Mouse (Mus musculus) Patski (cell line): ENCODE results near the gene Gpr137. TPM values are rescaled to one million over a fixed set of nuclear protein-coding genes. Genes with fewer than 3 reads are reported as not detected.
A peak's percentile ranks its signal among the peaks of the same experiment; 100 is the strongest.

Experiments used
- ATAC-seq: fragments of 100-300 bp; one replicate; pipeline ENCODE4 v1.8.0; 2021
- CTCF ChIA-PET: fragments of 350-600 bp; sonication (Branson Sonifier 250); formaldehyde crosslinking; loops from one replicate; lab custom pipeline; 2022; ENCODE audit warnings: inconsistent platforms; lab: Charles Lee
- POLR2A ChIA-PET: fragments of 350-600 bp; sonication (Branson Sonifier 250); formaldehyde crosslinking; loops from one replicate; lab custom pipeline; 2022; ENCODE audit warnings: antibody characterized with exemption, inconsistent platforms; lab: Charles Lee
- DNase-seq: peaks from one replicate; pipeline ENCODE4 v3.0.0-alpha.2; 2011; ENCODE audit warnings: low read depth, low spot score
- H3K27me3 ChIP-seq: fragments of 371-371 bp; one replicate; pipeline ENCODE4 v1.5.1; 2021
- CTCF ChIP-seq: fragments of 100-300 bp; IDR thresholded peaks from one replicate; pipeline ENCODE4 v1.5.1; 2021
- in situ Hi-C: fragments of 300-500 bp; cut with MboI; formaldehyde crosslinking; loops from 3 replicates; pipeline ENCODE4 v1.11.1; 2018; ENCODE audit warnings: low pct_unique_long_range_greater_than_20kb, mixed read lengths
- polyA plus RNA-seq: library from polyadenylated mRNA; unstranded; gene quantifications from one replicate; pipeline ENCODE4 v1.2.3, GENCODE M21; 2021

Gene Gpr137
- polyA plus RNA-seq, 1 experiment from 2014 or later: 73.0 TPM

GRCm38 (mm10) chr19:6968491-6969271 is 26.4 kb upstream of the Gpr137 start:
- no peaks in the 10 kb centered on the region for H3K27me3 ChIP-seq
- ChIA-PET POLR2A (interaction anchor here (0.9 to 3.7 kb wide), 5 partner anchors 12 to 26 kb away, joined by 3 to 20 read pairs (median 6); partner anchors contain the start of genes Bad and Gpr137), CTCF (interaction anchor here (0.9 to 3.6 kb wide), 3 partner anchors 11 to 17 kb away, joined by 3 to 21 read pairs (median 10); no protein-coding TSS in a partner anchor)
- DNase-seq (no peak), ATAC-seq (no peak)
- TF ChIP-seq CTCF: no peak
- in situ Hi-C loops: no loop called here

DNA sequence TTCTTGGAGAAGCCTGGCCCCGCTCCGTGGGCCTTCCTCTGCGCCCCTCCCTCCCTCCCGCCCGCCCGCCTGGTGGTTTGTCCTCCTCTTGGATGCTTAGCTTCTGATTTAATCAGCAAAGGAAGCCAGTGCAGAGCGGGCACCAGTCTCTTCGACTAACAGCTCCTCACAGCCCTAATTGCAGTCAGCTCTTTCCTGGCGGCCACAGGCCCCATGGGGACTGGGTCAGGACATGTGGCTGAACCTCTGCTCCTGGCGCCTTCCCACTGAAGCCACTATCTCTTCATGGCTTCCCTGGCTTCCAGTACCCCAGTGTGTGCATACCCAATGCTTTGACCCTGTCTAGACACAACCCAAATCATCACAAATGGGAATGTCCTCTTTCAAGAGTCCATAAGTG is 14.2 kb upstream of the Gpr137 start:
- H3K27me3 ChIP-seq: no peaks in the 10 kb centered on the region
- ChIA-PET POLR2A (interaction anchor here (1.2 to 1.3 kb wide), 2 partner anchors 14 to 15 kb away, joined by 3 to 4 read pairs; partner anchors contain the start of genes Bad and Gpr137), CTCF (no interaction called here)
- TF ChIP-seq CTCF: no peak
- in situ Hi-C loops: no loop called here
- ATAC-seq (no peak), DNase-seq (no peak)

DNA sequence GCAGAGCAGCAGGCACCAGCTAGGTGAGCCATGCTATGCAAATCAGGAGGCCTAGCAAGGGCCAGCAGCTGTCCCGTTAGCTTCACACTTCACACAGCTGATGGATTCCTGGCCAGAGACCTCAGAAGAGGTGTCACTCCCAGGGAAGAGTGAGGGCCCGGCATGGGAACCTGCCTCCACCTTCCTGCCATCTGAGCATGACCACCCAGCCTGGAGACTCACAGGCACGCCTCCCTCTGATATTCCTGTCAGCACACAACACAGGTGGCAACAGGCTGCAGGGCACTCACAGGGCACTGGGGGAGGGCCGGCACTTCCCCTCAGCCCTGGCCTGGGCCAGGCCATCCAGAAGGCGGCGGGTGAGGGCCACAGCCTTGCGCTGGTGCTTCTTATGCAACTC is 13.1 kb upstream of the Gpr137 start:
- POLR2A ChIA-PET: interaction anchor here (1.3 kb wide), 2 partner anchors 14 to 20 kb away, joined by 3 to 4 read pairs; partner anchors contain the start of genes Bad and Gpr137
- CTCF ChIA-PET: interaction anchor here (1.4 to 2.0 kb wide), 4 partner anchors 12 to 24 kb away, joined by 4 to 5 read pairs (median 5); partner anchors contain the start of genes Bad, Gpr137, Plcb3 and Ppp1r14b
- no peaks in the 10 kb centered on the region for H3K27me3 ChIP-seq
- in situ Hi-C loops: no loop called here
- ATAC-seq: no peak
- no peak for DNase-seq
- no peak for TF ChIP-seq CTCF

DNA sequence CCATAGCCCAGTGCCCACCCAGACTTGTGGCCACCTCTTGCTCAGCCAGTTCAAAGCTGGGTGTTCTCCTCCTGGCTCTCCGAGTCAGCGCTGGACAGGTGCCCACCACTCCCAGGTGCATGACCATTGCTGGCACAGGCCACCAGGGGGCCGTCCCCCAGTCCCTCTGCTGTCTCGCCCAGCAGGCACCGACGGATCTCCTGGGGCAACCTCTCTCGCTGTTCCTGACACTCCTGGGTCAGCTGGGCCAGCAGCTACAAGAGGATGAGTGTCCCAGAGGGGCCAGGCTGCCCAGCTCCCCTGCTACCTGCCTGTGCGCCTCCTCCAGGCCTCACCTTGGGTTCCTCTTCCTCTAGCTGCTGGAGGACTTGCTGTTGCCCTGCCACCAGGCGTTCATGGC is 11.8 kb upstream of the Gpr137 start:
- DNase-seq: no peak
- in situ Hi-C loops: no loop called here
- no peak for ATAC-seq
- ChIA-PET POLR2A (interaction anchor here (2.6 to 5.0 kb wide), 3 partner anchors 9 to 22 kb away, joined by 12 to 75 read pairs (median 44); partner anchors contain the start of genes Bad, Gpr137, Plcb3 and Ppp1r14b), CTCF (interaction anchor here (1.2 to 2.0 kb wide), 4 partner anchors 13 to 26 kb away, joined by 4 to 10 read pairs (median 5); partner anchors contain the start of genes Bad and Gpr137)
- no peak for TF ChIP-seq CTCF
- no peaks in the 10 kb centered on the region for H3K27me3 ChIP-seq

GRCm38 (mm10) chr19:6952712-6953037 is 10.4 kb upstream of the Gpr137 start:
- TF ChIP-seq CTCF: no peak
- CTCF ChIA-PET: interaction anchor here (0.9 to 3.5 kb wide), 8 partner anchors 10 to 27 kb away, joined by 3 to 21 read pairs (median 8); partner anchors contain the start of genes Bad, Gpr137 and Plcb3
- DNase-seq (no peak), ATAC-seq (no peak)
- in situ Hi-C loops: no loop called here
- H3K27me3 ChIP-seq: no peaks in the 10 kb centered on the region
- POLR2A ChIA-PET: interaction anchor here (1.0 to 5.0 kb wide), 8 partner anchors 10 to 39 kb away, joined by 4 to 75 read pairs (median 9); partner anchors contain the start of genes Bad, Dnajc4, Esrra and Gpr137

DNA sequence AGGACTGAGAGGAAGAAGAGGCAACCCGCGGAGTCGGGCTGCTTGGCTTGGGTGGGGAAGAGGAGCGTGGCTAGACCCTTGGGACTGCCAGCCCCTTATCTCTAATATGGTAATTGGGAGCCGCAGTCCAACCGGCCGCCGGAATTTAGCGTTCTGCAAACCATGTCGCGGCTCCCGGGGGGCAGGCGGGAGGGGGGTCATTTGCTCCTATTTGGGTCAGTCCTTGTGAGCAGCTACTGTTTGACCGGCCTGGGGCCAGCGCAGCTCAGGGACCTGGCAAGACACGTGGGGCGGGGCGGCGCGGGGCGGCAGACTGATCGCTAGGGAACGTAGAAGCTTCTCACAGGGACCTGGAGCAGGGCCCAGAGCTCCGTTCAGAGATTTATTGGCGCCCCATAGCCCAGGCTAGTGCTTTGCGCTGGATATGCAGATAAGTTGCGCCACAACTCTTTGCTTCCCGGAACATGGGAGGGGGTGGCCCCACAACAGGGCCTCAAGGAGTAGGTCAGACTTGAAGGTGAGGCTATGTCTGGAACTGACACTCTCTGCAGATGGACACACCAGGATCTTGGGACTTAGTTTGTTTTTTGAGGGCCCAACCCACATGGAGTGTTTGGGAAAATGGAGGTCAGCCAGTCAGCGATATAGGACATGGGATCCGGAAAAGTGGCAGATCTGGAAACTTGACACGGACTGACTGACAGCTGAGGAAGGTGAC is 9.9 kb upstream of the Gpr137 start:
- no peak for TF ChIP-seq CTCF
- no peaks in the 10 kb centered on the region for H3K27me3 ChIP-seq
- DNase-seq (no peak), ATAC-seq (peak; percentile 23)
- in situ Hi-C loops: no loop called here
- POLR2A ChIA-PET: interaction anchor here (1.0 to 5.0 kb wide), 10 partner anchors 7 to 40 kb away, joined by 4 to 75 read pairs (median 6); partner anchors contain the start of genes Bad, Dnajc4, Esrra and Gpr137
- CTCF ChIA-PET: interaction anchor here (0.9 to 3.5 kb wide), 8 partner anchors 10 to 33 kb away, joined by 3 to 21 read pairs (median 8); partner anchors contain the start of genes Bad, Gpr137 and Plcb3

- no peaks in the 10 kb centered on the region for H3K27me3 ChIP-seq
- ChIA-PET CTCF (interaction anchor here (0.9 to 3.5 kb wide), 9 partner anchors 10 to 33 kb away, joined by 3 to 21 read pairs (median 7); partner anchors contain the start of genes Bad, Gpr137 and Plcb3), POLR2A (interaction anchor here (1.0 to 5.0 kb wide), 13 partner anchors 8 to 43 kb away, joined by 3 to 75 read pairs (median 6); partner anchors contain the start of genes Bad, Catsperz, Dnajc4 and Esrra)
- TF ChIP-seq CTCF: no peak
- DNase-seq (no peak), ATAC-seq (peak; percentile 55)
- in situ Hi-C loops: no loop called here
Measured at GRCm38 (mm10) chr19:6951381-6951968, 9.2 kb upstream of the Gpr137 start.

GRCm38 (mm10) chr19:6950613-6951153 is 8.4 kb upstream of the Gpr137 start:
- no peaks in the 10 kb centered on the region for H3K27me3 ChIP-seq
- in situ Hi-C loops: no loop called here
- ChIA-PET POLR2A (interaction anchor here (0.7 to 5.0 kb wide), 11 partner anchors 9 to 43 kb away, joined by 3 to 75 read pairs (median 6); partner anchors contain the start of genes Bad, Catsperz, Gpr137 and Plcb3), CTCF (interaction anchor here (0.9 to 3.5 kb wide), 8 partner anchors 9 to 32 kb away, joined by 3 to 21 read pairs (median 4); partner anchors contain the start of genes Bad and Gpr137)
- TF ChIP-seq CTCF: no peak
- DNase-seq (no peak), ATAC-seq (peak; percentile 22)

DNA sequence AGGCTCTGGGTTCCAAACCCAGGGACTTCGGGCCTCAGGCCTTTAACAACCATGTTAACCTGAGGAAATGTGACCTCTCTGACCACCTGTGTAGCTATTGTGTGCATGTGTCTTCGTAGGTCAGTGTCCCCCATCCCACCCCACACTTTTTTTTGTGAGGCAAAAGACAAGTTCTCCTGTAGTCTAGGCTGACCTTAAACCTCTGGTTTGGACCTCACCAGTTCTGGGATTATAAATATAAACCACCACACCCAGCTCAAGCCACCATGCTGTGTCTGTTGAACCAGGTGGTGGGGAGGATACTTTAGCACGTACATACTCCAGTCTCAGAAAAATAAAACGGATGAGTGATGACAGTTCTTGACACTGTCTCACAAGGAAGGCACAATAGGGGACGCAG is 7.7 kb upstream of the Gpr137 start:
- DNase-seq (no peak), ATAC-seq (no peak)
- in situ Hi-C loops: no loop called here
- ChIA-PET CTCF (interaction anchor here (1.0 to 3.5 kb wide), 6 partner anchors 8 to 30 kb away, joined by 3 to 21 read pairs (median 4); partner anchors contain the start of genes Bad and Gpr137), POLR2A (interaction anchor here (0.7 to 5.0 kb wide), 6 partner anchors 9 to 42 kb away, joined by 3 to 75 read pairs (median 6); partner anchors contain the start of genes Bad, Gpr137, Plcb3 and Ppp1r14b)
- H3K27me3 ChIP-seq: no peaks in the 10 kb centered on the region
- no peak for TF ChIP-seq CTCF
